Mouse (Mus musculus): ENCODE measurements around the gene Naaa. TPM values are rescaled to one million over a fixed set of nuclear protein-coding genes. Genes with fewer than 3 reads are reported as not detected.

The Naaa gene
- polyA plus RNA-seq, 1 experiment from 2014 or later, result 8.5 TPM

DNA sequence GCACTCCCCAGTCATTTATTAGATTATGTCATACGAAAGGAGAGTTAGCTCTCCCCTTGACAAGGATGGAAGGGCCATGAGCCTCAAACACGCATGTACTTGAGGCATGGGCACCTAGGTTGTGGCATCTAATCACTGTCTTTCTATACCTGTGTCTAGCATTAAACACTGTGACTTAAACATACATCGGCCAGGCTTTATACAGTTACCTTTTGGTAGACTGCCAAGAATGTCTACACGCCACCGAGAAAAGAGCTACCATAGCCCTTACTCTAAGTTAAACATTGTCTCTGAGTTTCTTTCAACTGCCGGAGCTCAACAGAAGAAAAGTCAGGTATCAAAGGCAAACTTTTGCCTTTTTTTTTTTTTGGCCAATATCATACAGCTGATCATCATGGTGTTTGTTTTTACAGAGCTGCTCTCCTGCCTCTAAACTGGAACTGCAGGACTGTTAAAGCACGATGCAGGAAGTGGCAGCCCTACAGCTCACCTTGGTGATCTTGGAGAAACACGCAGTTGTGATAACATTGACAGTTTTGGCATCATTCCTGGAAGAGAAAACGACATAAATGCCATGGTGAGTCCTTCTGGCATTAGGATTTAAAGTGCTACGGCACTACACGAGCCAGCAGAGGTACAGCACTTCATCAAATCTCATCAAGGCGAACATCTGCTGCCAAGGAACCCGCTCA is 24.3 kb upstream of the Naaa start:
- Histone ChIP-seq H3K4me1 (no peaks in the 10 kb centered on the region), H3K36me3 (peaks cover 77% of the 10 kb centered on the region), H3K4me2 (replicated peaks) (no peak overlapping the region), H3K9me3 (no peaks in the 10 kb centered on the region), H3K4me3 (no peak overlapping the region), H3K9ac (no peak overlapping the region), H3K27me3 (replicated peaks) (no peaks in the 10 kb centered on the region), H3K27ac (no peak overlapping the region)
- ATAC-seq (ENCODE audit: low FRiP score, low read depth), result no peak
- WGBS, result 93% methylated on average over 13 of the region's 13 CpGs

DNA sequence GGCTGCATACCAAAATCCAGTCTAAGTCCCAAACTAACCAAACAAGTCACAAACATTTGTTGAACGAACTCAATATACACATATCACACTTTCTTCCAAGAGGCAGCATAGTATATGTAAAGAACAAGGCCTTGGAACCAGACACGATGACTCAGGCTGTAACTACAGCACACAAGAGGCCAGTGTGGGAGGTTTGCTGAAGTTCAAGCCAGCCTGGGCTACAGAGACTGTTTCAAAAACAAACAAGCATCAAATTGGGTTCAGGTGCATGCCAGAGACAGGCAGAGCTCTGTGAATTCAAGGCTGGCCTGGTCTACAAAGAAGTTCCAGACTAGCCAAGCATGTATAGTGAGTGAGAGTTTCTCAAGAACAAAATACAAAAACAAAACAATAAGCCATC is 16.6 kb upstream of the Naaa start:
- 92% methylated on average over 2 of the region's 2 CpGs for WGBS
- Histone ChIP-seq H3K36me3 (peaks cover 87% of the 10 kb centered on the region), H3K27ac (no peak overlapping the region), H3K9me3 (no peaks in the 10 kb centered on the region), H3K4me3 (no peak overlapping the region), H3K9ac (no peak overlapping the region), H3K27me3 (replicated peaks) (no peaks in the 10 kb centered on the region), H3K4me2 (replicated peaks) (no peak overlapping the region), H3K4me1 (no peaks in the 10 kb centered on the region)
- ATAC-seq (ENCODE audit: low FRiP score, low read depth), result no peak

DNA sequence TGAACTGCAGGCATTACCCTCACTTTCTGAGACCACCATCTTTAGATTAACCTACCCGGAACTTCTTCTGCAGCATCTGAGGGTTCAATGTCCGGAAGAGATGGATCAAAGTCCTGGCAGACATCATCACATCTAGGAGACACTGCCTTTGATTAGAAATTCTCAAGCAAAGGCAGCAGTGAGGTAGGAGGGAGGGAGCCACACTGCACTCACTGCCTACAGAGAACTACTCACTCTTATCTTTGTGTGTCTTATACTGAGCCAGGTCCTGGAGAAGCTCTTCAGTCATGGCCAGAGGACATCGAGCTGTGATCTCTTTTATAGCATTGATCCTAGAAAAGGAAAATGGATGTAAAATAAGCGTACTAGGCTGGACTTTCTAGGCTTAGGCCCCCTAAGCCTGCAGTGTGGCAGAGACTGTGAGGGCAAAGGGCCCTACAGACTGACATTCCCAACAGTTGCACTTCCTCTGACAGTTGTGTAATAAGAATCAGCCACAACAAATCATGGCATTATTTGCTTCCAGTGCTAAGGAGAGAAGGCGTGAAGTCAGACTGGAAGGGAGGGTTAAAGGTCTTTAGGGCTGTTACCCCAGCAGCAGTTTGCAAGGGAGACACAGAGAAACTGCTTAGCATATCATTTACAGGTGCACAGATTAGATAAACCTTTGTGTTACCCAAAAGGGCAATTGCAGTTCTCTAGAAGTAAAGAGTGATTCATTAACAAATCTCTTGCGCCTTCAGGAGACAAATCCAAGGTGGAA is 13.9 kb upstream of the Naaa start:
- 93% methylated on average over 6 of the region's 6 CpGs for WGBS
- ATAC-seq (ENCODE audit: low FRiP score, low read depth), result no peak
- H3K36me3 ChIP-seq, result peaks cover 85% of the 10 kb centered on the region
- H3K27ac ChIP-seq, result no peak overlapping the region
- no peaks in the 10 kb centered on the region for H3K9me3 ChIP-seq
- no peak overlapping the region for H3K4me2 ChIP-seq (replicated peaks)
- H3K4me1 ChIP-seq, result no peaks in the 10 kb centered on the region
- H3K27me3 ChIP-seq (replicated peaks), result no peaks in the 10 kb centered on the region
- no peak overlapping the region for H3K9ac ChIP-seq
- no peak overlapping the region for H3K4me3 ChIP-seq

DNA sequence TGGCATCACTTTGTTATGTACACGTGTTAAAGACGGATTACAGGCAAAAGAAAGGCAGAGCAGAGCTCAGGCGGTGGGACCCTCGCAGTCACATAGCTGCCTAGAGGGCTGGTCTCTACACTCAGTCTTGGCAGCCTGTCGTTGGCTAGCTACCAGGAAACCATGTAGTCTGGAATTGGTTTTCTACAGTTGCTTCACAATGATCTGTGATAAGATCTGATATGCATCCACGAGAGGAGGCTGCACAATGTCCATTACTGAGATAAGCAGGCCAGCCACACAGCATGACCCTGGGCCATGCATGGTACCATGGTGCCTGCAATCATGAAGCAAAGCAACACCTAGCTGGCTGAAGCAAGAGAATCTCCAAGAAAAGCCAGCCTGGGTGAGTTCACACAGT is 9.9 kb upstream of the Naaa start:
- no peak for ATAC-seq (ENCODE audit: low FRiP score, low read depth)
- H3K27ac ChIP-seq, result no peak overlapping the region
- no peaks in the 10 kb centered on the region for H3K9me3 ChIP-seq
- no peak overlapping the region for H3K4me2 ChIP-seq (replicated peaks)
- H3K9ac ChIP-seq, result no peak overlapping the region
- H3K4me1 ChIP-seq, result no peaks in the 10 kb centered on the region
- WGBS, result 92% methylated on average over 6 of the region's 6 CpGs
- H3K36me3 ChIP-seq, result peaks cover 69% of the 10 kb centered on the region
- no peak overlapping the region for H3K4me3 ChIP-seq
- H3K27me3 ChIP-seq (replicated peaks), result no peaks in the 10 kb centered on the region

DNA sequence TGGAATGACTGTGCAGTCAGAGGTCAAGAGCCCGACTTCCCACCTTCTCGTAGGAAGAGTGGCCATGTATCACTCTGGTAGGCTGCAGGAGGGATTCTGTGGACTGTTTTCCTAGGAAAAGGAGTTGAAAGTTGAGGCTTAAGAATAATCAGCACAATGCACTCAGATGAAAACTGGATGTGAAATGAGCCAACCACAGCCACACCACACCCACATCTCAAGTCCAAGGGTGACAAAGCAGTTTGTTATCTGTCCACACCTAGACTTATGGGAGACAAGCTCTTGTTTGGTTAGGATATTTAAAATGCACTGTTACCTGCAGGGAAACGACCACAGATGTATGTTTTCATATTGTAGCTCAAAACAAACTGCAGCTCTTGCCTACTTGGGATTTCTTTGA is 5.1 kb upstream of the Naaa start:
- no peaks in the 10 kb centered on the region for H3K27me3 ChIP-seq (replicated peaks)
- no peak overlapping the region for H3K4me3 ChIP-seq
- 63% methylated on average over 3 of the region's 3 CpGs for WGBS
- H3K27ac ChIP-seq, result no peak overlapping the region
- H3K36me3 ChIP-seq, result peaks cover 26% of the 10 kb centered on the region
- no peak overlapping the region for H3K4me2 ChIP-seq (replicated peaks)
- no peak for ATAC-seq (ENCODE audit: low FRiP score, low read depth)
- no peaks in the 10 kb centered on the region for H3K4me1 ChIP-seq
- H3K9ac ChIP-seq, result no peak overlapping the region
- H3K9me3 ChIP-seq, result no peaks in the 10 kb centered on the region

DNA sequence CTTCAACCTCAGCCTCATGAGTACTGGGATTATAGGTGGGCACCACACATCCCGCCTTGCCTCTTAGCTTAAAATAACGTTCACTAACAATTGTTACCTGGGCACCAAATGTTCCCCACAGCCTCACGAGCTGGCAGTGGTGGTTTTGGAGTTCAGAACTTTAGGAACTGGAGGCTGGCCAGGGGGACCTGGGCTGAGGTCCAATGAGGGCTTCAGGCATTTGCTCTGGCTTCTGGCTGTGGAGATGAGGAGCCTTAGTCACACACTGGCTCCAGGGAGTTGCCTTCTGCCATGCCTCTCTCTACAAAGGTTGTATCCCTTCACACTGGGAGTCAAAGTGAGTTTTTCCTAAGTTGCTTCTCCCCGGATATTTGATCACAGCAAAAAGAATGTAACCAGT is 4.6 kb upstream of the Naaa start:
- H3K27me3 ChIP-seq (replicated peaks), result no peaks in the 10 kb centered on the region
- H3K9ac ChIP-seq, result no peak overlapping the region
- no peak overlapping the region for H3K4me3 ChIP-seq
- no peak for ATAC-seq (ENCODE audit: low FRiP score, low read depth)
- no peak overlapping the region for H3K27ac ChIP-seq
- H3K9me3 ChIP-seq, result no peaks in the 10 kb centered on the region
- H3K4me1 ChIP-seq, result no peaks in the 10 kb centered on the region
- no peak overlapping the region for H3K4me2 ChIP-seq (replicated peaks)
- H3K36me3 ChIP-seq, result peaks cover 21% of the 10 kb centered on the region
- WGBS, result 86% methylated on average over 4 of the region's 4 CpGs

DNA sequence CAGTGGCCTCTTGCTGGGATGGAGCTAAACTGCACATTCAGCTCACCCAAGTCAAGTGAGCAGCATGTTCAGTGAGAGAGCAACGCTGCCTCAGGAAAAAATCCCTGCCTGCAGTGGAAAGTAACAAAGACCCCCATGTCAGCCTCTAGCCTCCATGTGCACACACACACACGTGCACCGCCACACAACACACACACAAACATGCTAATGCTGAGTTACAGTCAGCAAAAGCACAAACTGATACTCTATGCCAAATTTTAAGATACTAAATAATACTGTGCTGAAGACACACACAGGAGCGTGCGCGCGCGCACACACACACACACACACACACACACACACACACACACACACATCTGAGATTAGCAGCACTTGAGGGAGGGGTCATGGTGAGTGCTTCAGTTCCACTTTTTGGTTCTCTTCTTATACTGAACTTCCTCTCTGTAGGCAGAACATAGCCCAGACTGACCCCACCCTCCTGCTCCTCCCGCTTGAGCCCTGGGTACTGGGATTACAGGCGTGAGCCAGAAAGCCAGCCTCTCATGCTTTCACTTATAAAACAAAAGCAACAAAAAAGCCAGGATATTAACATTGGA is 1.1 kb upstream of the Naaa start:
- Histone ChIP-seq H3K9ac (no peak overlapping the region), H3K27me3 (replicated peaks) (no peaks in the 10 kb centered on the region), H3K4me1 (no peaks in the 10 kb centered on the region), H3K36me3 (no peaks in the 10 kb centered on the region), H3K27ac (no peak overlapping the region), H3K4me3 (no peak overlapping the region), H3K4me2 (replicated peaks) (peak overlapping the region; percentile 91; the same call in 1 of the 2 replicates), H3K9me3 (no peaks in the 10 kb centered on the region)
- ATAC-seq (ENCODE audit: low FRiP score, low read depth), result no peak
- 87% methylated on average over 10 of the region's 10 CpGs for WGBS

DNA sequence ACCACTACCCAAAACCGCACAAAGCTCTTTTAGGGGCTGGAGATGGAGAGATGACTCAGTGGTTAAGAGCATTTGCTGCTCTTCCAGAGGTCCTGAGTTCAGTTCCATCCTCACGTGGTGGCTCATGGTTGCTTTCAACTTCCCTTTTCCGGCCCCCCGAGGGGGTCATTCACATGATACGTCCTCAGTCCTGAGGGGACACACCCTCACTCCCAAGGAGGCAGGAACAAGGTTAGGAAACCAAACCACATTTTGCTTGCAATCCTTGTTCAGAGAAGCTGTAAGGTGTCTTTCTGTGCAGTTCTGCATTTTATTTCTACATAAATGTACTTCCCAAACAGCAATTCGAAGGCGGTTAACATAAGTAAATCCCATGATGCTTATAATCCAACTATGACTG is 7.5 kb downstream of the Naaa start:
- 86% methylated on average over 7 of the region's 7 CpGs for WGBS
- H3K4me1 ChIP-seq, result no peaks in the 10 kb centered on the region
- no peak overlapping the region for H3K4me2 ChIP-seq (replicated peaks)
- H3K9me3 ChIP-seq, result no peaks in the 10 kb centered on the region
- no peak for ATAC-seq (ENCODE audit: low FRiP score, low read depth)
- no peak overlapping the region for H3K27ac ChIP-seq
- no peaks in the 10 kb centered on the region for H3K36me3 ChIP-seq
- H3K27me3 ChIP-seq (replicated peaks), result no peaks in the 10 kb centered on the region
- no peak overlapping the region for H3K9ac ChIP-seq
- no peak overlapping the region for H3K4me3 ChIP-seq

DNA sequence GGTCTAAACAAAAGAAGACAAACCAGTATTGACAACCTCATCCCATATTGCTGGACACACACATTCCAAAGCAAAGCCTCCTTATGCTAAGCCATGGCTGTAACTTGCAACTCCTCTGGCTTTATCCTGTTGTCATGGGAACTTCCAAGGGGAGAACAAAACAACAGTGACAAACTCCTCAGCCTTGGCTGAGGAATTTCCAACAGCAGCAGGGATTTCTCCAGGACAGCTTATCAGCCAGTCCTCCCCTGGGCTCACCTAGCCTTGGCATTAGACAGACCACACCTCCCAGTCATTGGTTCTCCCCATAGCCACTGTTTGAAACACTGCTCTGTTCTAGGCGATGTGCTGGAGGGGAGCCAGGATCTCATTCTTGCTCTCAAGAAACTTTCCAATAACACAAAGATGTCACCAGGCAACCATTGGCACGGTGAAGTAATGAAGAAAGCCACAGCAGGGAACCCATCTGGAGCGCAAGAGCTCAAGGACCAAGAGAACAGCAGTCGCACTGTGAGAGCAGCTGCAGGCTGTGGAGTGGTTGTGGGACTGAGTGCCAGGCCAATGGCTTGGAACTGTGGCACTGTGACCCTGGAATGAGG is 14.1 kb downstream of the Naaa start:
- Histone ChIP-seq H3K36me3 (no peaks in the 10 kb centered on the region), H3K4me1 (peaks cover 5% of the 10 kb centered on the region), H3K4me2 (replicated peaks) (no peak overlapping the region), H3K4me3 (no peak overlapping the region), H3K9ac (no peak overlapping the region), H3K27ac (no peak overlapping the region), H3K9me3 (no peaks in the 10 kb centered on the region), H3K27me3 (replicated peaks) (no peaks in the 10 kb centered on the region)
- peak; percentile 90 for ATAC-seq (ENCODE audit: low FRiP score, low read depth)
- WGBS, result 26% methylated on average over 4 of the region's 4 CpGs

DNA sequence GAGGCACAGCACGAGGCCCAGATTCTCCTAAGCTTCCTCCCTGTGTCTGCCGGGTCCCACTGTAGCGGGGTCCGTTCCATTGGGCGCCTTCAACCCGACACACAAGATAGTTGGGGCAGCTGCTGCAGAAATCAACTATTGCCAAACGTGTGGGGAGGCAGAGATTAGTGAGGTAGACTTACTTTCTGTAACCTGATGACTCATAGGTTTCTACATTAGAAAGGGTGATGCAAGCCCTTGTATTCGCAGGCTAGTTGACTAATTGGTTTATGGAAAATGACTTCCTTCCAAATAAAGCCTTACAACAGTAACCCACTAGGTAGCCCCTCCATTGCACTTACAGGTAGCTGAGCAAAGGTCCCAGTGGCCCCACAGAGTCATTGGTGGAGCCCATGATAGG is 15.3 kb downstream of the Naaa start:
- H3K9me3 ChIP-seq, result no peaks in the 10 kb centered on the region
- H3K27ac ChIP-seq, result no peak overlapping the region
- no peak for ATAC-seq (ENCODE audit: low FRiP score, low read depth)
- H3K4me3 ChIP-seq, result no peak overlapping the region
- H3K4me1 ChIP-seq, result peaks cover 5% of the 10 kb centered on the region
- no peaks in the 10 kb centered on the region for H3K27me3 ChIP-seq (replicated peaks)
- H3K9ac ChIP-seq, result no peak overlapping the region
- 92% methylated on average over 8 of the region's 8 CpGs for WGBS
- H3K36me3 ChIP-seq, result no peaks in the 10 kb centered on the region
- no peak overlapping the region for H3K4me2 ChIP-seq (replicated peaks)

DNA sequence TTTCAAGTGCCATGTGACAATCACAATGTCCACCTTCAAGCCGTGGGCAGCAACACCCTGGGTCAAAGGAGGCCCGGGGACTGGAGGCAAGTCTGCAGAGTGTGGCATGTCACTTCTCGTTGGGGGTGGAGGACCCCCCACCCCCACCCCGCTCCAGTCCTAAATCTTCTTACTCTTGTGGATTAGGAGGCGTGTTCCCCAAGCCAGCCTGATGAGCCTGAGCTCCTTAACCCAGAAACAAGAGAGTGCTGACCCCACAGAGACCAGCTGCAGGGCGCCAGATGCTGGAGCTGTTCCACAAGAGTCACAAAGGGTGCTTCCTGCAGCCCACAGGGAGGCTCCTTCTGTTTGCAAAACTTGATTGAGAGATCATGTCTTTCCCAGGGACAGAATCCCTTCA is 21.8 kb downstream of the Naaa start, which contains the start of gene Ppef2:
Gene Ppef2, minus strand, starts transcription at position 61 of the 400 bp plus-strand sequence.
- H3K27ac ChIP-seq, result no peak within 1 kb of the TSS
- no peak within 1 kb of the TSS for H3K4me2 ChIP-seq (replicated peaks)
- H3K9me3 ChIP-seq, result no peaks in the 10 kb centered on the region
- no peak within 1 kb of the TSS for H3K4me3 ChIP-seq
- WGBS, result 10% methylated on average over 6 of the region's 6 CpGs
- 0 out of 2 replicates have a peak, but pooled peaks cover 4% of the 10 kb centered on the region for H3K4me1 ChIP-seq
- no peaks in the 10 kb centered on the region for H3K36me3 ChIP-seq
- H3K27me3 ChIP-seq (replicated peaks), result no peaks in the 10 kb centered on the region
- no peak within 1 kb of the TSS for H3K9ac ChIP-seq
- ATAC-seq (ENCODE audit: low FRiP score, low read depth), result no peak

DNA sequence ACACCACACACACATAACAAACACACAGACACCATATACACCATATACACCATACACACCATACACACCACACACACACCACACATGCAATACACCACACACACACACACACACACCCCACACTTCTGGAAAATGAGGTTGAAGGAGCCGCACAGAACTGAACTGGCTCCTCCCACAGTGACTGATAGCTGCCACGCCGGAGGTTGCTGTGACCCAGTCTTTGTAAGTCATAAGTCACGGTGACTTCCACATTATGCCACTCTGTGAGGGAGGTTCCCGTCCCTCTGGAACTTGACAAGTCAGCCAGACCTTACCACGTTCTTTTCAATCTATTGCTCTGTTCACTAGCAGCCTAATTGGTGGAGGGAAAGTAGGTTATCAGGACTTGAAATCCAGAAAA is 23.5 kb downstream of the Naaa start:
- 55% methylated on average over 6 of the region's 6 CpGs for WGBS
- Histone ChIP-seq H3K4me2 (replicated peaks) (no peak overlapping the region), H3K27me3 (replicated peaks) (no peaks in the 10 kb centered on the region), H3K36me3 (no peaks in the 10 kb centered on the region), H3K4me1 (0 out of 2 replicates have a peak, but pooled peaks cover 4% of the 10 kb centered on the region), H3K27ac (no peak overlapping the region), H3K4me3 (no peak overlapping the region), H3K9me3 (no peaks in the 10 kb centered on the region), H3K9ac (no peak overlapping the region)
- no peak for ATAC-seq (ENCODE audit: low FRiP score, low read depth)
